Mouse (Mus musculus): ENCODE results near the gene Zfp148.

- TF ChIP-seq CTCF (IDR thresholded peaks at IDR 0.05; ENCODE audit: borderline replicate concordance, insufficient read depth, low read depth, low read length) (no peak), POLR2A (IDR thresholded peaks at IDR 0.05; ENCODE audit: borderline replicate concordance, insufficient read depth, low read length) (no peak)
These were observed 8.0 kb upstream of the Zfp148 start for GRCm38 (mm10) chr16:33372611-33373010.
